Mouse (Mus musculus): ENCODE results near the gene Hoxc9. TPM values are rescaled to one million over a fixed set of nuclear protein-coding genes. Genes with fewer than 3 reads are reported as not detected.

The Hoxc9 gene
- total RNA-seq, 4 experiments from 2014 or later = 5.3 to 7.4 (median 6.0) TPM

DNA sequence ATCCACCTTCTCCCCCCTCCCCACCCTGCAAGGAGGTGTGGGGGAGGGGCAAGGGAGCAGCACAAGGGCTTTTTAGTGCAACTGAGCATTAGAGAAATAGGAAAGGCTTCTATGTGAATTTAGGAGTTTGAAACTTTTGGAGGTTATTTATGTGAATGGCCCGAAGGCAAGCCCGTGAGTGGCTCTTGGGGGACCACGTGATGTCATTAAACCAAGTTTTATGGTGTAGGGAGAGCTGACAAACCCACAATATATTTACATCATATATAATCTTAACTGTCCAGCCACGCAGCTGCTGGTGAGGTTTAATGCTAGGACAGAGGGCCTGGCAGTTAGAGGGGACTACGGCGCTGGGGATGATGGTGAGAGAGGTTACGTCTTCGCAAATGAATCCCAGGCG, 42.4 kb downstream of the Hoxc9 start, which contains the start of gene Hoxc4:
TSS of gene Hoxc4 (plus strand) at position 299 of the 400 bp plus-strand sequence.
- DNase-seq (ENCODE audit: low spot score in 2 of 2) = no peak

DNA sequence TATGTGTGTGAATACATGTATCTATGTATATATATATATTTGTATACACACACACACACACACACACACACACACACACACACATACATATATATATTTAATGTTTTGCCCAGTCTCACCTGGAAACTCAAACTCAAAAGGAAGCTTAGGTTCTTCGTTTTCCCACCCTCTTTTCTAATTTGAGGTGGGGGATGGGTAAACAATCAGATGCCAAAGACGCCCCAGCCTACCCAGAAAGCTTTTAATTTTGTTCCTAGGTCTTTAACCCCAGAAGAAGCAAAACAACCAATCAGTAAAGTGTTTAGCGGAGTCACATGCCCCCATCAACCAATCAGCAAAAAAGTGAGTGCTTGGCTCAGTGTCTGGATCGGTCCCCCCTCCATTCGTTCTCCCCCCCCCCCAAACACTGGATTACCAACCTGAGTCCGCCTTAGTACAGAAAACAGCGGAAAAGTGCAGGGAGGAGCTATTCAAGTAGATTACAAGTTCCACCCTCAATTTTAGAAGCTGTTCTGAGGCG, 44.7 kb downstream of the Hoxc9 start:
- no peak for DNase-seq (ENCODE audit: low spot score in 2 of 2)

DNA sequence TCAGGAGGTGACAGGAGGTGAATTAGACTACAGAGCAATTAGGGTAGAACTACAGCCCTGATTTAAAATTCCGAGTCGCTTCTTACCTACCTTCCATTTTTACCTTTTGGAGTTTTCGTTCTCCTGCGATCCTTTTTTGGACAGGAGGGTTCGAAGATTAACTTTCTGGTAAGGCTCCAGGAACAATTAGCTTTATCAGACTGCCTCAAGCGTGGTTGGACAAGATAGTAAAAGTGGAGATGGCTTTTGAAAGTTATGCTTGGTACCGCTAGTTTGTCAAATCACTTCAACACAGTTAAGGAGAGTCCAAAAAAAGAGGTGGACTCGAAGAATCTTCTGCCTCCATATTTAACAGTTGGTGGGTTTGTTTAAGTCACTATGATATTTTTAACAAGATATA, 45.3 kb downstream of the Hoxc9 start:
- DNase-seq (ENCODE audit: low spot score in 2 of 2) = no peak

DNA sequence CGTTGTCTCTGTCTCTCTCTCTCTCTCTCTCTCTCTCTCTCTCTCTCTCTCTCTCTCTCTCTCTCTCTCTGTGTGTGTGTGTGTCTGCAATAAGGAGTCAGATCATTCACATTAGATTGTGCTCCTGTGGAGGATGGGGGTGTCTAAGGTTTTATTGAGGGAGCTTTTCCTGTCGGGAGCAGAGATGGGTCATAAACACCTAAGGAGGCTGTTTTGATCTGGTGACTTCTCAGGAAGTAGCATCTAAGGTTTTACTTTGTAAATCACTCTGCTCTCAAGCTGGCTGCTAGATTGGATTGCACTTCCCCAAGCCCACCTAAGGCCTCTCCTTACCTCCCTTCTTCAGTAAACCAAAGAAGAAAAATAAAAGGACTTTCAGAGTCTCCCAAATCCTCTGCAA, 47.9 kb downstream of the Hoxc9 start:
- DNase-seq (ENCODE audit: low spot score in 2 of 2) = no peak

DNA sequence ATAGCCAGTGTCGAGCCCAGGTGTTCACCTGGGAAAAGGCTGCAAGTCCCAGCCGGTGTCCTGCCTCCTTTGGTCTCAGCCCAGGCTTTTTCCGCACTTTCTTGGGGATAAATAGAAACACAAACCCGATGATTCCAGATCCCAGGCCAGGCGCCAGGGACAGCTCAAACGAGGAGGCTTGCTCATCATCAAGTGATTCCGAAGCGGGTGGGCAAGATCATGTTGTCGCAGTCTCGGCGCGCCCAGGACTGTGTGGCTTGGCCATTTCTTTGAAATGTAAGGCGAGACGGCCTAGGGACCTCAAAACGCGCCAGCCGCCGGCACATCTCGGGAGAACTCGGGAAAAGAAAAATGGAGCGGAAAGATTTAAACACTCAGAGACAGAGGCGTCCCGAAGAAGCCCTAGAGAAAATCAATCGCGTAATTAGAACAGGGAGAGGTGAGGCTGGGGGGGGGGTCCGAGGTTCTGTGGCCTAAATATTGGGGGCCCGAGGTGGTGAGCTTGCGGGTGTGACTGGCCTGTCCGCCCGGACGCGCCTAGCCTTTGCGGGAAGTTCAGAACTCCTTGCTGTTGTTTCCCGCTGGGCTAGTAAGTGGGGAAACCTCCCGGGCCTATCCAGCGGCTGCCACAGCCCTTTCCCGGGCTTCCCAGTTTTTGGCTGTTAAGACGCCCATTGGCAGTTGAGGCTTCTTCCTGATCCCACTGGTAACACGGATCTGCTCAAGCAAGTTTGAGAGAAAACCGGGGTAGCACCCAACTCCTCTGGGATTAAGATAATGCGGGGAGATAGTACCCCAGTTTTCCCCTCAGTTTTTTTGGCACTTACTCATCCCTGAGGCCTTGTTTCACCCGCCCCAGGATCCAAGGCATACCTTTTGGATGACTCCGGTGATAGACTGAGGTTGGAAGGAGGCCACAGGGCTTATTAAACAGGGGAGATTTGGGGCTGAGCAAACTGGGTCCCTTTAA, 51.3 kb downstream of the Hoxc9 start:
- peak; percentile 63 to 77 for DNase-seq (ENCODE audit: low spot score in 2 of 2)

DNA sequence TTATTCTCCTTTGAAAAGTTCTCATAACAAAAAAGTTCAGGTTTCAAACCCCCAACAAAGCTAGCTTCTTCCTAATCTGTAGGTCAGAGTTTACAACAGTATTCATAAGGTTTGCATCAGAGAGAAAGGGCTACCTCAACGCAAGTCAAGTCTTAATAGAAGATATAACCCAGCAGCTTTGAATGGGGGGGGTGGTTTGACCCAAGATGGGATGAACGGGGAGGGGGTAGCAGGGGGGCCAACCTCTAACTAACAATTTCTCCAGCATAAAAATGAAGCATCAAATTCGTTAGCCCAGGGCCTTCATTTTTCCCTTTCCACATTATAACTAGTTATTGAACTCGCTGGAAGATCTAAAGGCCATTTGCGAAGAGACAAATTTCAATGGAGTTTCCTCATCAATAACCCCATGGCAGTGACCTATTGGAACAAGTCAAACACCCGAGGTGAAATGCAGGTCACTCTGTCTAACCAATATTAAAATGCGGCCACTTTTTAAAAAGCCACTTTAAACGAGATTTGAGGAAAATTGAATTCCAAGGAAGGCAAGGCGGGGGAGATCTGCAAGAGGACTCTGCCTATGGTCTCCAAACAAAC, 52.8 kb downstream of the Hoxc9 start:
- no peak for DNase-seq (ENCODE audit: low spot score in 2 of 2)

DNA sequence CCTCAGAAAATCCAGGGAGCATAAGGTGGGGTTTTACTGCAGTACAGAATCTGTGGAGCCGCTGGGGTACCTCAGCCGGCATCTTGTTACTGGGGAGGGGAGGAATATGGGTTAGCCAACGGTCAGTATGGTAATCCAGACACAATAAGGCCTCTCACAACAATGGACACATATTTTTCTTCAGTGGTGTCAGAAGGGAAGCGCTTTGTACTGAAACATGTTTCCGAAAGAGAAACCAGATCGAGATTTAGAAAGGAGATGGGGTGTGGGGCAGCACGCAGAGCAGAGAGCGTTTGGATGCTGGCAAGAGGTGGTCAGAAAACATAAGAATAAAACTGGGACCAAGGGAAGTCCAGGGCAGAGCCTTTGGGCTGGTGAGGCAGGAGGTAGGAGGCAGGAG, 53.9 kb downstream of the Hoxc9 start:
- no peak for DNase-seq (ENCODE audit: low spot score in 2 of 2)

DNA sequence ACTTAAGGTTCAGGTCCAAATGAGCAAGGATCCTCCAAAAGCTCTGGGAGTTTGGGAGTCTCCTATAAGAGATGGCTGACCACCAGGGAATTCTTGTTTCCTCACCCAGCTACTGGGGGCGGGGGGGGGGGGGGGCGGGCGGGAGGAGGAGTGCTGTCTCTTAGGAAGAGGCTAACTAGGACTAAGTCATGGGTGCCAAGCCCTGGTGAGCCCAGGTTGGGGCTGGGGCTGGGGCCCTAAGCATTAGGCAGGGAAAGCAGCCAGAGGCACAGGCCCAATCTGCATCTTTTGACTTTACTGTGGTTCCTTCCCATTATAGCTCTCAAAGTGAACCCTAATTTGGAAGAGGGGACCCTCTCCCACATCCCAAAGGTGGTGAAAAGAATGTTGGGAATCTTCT, 55.9 kb downstream of the Hoxc9 start:
- no peak for DNase-seq (ENCODE audit: low spot score in 2 of 2)

DNA sequence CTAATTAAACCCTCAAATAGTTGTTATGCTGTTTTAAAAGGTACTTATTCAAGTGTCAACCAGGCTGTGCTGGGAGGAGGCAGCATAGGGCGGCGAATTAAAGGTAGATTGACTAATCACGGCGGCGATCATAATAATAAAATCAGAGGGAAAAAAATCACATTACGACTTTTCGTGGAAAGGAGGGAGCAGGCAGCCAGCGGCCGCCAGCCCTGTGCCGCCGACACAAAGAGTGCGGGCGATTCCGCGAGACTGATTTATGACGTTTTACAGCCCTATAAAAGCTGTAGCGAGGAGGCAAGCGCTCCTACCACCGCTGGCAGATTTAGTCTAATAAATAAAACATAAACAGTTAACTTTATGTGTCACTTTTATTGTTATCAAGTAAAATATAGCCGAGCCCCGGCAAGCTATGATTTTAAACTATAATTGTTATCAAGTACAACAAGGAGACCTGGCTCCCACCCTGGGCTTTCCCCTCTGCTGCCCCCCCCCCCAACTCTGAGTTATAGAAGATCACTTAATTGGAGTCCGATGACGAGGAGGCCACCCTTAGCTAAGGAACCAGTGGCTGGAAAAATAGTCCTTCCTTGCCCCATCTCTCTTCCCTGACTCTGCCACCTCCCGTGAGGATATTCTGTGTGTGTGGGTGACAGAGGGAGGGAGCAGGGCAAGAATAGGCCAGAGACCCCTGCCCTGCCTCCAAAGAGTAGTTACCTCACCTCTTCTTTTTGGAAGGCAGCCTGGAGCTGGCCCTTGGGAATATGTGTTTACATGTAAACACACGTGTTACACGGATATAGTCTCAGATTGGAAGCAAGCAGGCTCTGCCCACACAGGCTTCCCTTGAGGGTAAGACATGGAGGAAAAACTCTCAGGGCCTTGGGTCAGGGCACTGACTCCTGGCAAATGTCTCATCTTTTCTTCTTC, 56.7 kb downstream of the Hoxc9 start:
- DNase-seq (ENCODE audit: low spot score in 2 of 2) = no peak

DNA sequence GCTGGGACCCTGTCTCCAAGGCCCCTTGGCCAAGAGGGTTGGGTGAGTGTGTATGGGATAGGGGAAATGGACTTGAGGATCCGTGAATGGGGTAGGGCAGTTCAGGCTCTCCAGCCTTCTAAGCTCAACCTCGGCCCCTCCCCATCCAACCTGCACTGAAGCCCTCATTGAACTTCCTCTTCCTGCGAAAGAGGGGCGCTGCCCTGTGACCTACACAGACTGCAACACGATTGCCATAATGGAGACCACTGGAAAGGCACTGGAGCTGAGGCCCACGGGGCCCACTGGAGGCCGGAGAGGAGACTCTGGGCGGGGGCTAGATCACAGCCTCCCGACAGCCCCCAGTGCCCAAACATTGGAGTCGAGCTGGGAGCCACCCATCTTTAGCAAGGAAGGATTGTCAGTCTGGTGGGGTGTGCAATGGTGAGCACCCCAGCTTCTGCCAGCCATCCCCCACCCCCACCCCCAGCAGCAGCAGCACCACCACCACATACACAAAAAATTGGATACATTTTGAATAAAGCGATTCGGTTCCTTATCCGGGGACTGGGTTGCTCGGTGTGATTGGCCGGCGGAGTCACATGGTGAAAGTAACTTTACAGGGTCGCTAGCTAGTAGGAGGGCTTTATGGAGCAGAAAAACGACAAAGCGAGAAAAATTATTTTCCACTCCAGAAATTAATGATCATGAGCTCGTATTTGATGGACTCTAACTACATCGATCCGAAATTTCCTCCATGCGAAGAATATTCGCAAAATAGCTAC, 58.0 kb downstream of the Hoxc9 start:
- no peak for DNase-seq (ENCODE audit: low spot score in 2 of 2)

Small RNA genes lying within 50 kb of the gene (microRNA-seq; reads per million reads assigned to microRNA genes)
- gene Mir196a-2 (5,419 reads per million, percentile 89 among the genes with 10 or more reads in this experiment), gene Mir615 (1,255 reads per million, percentile 81 among the genes with 10 or more reads in this experiment)

Other genes starting within 250 kb of the Hoxc9 start
- not detected for gene Hoxc13, start 55.3 kb upstream of the Hoxc9 start, total RNA-seq (2022)
- gene Hoxc12, start 39.7 kb upstream of the Hoxc9 start, total RNA-seq (2022) = not detected
- 1 to 10 TPM; 6.0 to 8.8 (median 7.6) TPM for gene Hoxc11, start 22.0 kb upstream of the Hoxc9 start, total RNA-seq (2022)
- 100 to 1,000 TPM in 1 of 4 experiments, 10 to 100 TPM in 3; 77.4 to 106 (median 88.9) TPM for gene Hoxc10, start 9.6 kb upstream of the Hoxc9 start, total RNA-seq (2022)
- 1 to 10 TPM; 1.6 to 3.4 (median 2.4) TPM for gene Hoxc5, start 9.0 kb upstream of the Hoxc9 start, total RNA-seq (2022)
- 1 to 10 TPM; 1.3 to 1.5 (median 1.4) TPM for gene Hoxc8, start 14.2 kb downstream of the Hoxc9 start, total RNA-seq (2022)
- gene Hoxc6, start 21.8 kb downstream of the Hoxc9 start, total RNA-seq (2022) = 1 to 10 TPM; 4.5 to 6.3 (median 5.2) TPM
- 1 to 10 TPM; 4.6 to 5.6 (median 4.7) TPM for gene Hoxc4, start 42.5 kb downstream of the Hoxc9 start, total RNA-seq (2022)
- 10 to 100 TPM in 3 of 4 experiments, 1 to 10 TPM in 1; 10.0 to 19.3 (median 12.3) TPM for gene Smug1, start 190.7 kb downstream of the Hoxc9 start, total RNA-seq (2022)